Mouse (Mus musculus): ENCODE results near the gene Mrpl43.

Mrpl43 gene

DNA sequence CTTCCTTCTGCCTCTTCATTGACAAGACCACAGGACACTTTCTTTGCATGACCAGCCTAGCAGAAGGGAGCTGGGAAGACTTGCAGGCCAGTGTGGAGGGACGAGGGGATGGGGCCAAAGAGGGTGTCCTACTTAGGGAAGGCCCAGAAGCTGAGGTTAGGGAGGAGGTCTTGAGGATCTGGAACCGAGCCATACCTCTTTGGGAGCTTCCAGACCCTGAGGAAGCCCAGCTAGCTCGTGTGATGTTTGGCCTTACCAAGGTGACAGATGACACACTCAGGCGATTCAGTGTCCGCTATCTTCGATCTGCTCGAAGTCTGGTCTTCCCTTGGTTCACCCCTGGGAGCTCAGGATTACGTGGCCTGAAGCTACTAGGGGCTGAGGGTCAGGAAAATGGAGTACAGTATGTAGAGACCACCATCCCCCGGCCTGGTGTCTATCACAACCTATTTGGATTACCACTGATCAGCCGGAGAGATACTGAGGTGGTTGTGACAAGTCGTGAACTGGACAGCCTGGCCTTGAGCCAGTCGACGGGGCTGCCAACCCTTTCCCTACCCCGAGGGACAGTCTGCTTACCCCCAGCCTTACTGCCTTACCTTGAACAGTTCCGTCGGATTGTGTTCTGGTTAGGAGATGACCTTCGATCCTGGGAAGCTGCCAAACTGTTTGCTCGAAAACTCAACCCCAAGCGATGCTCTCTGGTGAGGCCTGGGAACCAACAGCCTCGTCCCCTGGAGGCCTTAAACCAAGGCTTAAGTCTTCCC is 1.4 kb upstream of the Mrpl43 start:
- DNase-seq (ENCODE audit: low spot score): no peak

DNA sequence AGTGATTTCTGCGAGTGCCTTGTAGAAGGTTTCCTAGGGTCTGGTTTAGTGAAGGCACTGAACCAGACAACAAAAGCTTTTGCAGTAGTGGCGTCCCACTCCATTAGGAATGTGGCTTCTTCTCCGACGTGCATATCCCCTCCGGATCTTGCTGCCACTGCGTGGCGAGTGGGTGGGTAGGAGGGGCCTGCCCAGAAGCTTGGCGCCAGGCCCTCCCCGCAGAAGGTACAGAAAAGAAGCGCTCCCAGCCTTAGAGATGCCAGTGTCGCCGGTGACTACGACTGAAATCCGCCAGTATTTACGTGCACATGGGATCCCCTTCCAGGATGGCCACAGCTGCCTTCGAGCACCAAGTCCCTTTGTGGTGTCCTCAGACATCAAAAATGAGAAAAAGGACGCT is 779 bp upstream of the Mrpl43 start:
- no peak for DNase-seq (ENCODE audit: low spot score)

DNA sequence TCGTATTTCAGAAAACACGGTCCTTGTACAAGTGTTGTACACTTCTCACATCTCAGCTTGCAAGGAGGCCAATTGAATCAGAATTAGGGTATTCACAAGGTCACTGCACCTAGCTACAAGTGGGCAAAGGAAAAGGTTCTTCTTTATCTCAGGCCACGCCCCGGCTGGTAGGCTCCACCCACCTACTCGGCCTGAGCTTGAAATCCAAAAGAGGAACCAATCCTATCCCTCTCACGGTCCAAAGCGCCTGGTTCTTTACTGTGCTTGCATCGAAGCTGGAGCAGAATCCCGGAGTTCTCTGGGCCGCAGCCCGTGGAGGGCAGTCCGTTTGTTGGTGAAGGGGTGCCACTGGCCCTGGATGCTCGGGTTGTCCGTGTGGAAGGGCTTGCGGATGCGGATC is 798 bp downstream of the Mrpl43 start, which contains the start of gene Twnk:
Gene Twnk (plus strand): TSS at position 220 of the 400 bp plus-strand sequence.
- no peak for DNase-seq (ENCODE audit: low spot score)

DNA sequence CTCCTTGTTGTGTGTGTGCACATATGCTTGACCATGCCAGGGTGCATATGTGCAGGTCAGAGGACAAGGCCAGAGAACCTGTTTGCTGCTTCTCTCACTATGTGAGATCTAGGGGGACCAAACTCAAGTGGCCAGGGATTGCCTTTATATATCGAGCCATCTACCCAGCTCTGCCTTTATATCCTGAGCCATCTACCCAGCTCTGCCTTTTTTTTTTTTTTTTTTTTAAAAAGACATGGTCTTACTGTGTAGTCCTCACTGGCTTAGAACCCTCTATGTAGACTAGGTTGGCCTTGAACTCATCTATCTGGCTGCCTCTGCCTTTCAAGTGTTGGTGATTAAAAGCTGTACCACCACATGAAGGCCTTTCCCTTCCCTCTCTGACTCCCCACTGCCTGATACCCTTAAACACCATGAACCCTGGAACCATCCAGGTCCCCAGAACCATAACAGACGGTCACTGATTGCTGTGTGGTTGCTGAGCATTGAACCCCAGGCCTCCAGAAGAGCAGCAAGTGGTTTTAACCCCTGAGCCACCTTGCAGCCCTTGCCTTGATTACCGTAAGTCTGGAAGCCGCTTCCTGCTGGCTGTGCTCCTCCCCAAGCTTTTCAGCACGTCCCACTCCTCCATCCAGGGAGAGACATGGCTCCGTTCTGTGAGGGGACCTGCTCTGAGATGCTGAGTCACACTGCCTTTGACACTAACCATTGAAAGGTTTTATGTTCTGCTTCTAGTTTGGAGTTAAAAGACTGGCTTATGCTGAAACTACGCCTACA is 2.3 kb downstream of the Mrpl43 start:
- DNase-seq (ENCODE audit: low spot score): no peak

DNA sequence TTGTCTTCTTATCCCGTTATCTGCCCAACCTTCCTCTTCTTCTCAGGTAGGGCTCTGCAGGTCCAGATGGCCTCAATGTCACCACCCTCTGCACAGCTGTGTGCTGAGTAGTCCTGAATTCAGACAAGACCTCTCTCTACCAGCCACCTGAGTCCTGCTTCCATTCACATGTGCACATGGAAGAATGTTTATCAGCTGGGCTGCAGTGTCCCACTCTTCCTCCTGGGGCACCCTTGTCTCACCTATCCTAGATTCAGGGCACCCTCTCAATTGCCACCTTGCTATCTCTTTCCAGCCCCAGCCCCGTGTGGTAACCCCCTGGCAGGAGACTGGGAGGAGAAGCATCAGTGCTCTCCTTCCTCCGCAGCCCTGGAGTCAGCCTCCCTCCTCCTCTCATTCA is 3.9 kb downstream of the Mrpl43 start:
- DNase-seq (ENCODE audit: low spot score): no peak

DNA sequence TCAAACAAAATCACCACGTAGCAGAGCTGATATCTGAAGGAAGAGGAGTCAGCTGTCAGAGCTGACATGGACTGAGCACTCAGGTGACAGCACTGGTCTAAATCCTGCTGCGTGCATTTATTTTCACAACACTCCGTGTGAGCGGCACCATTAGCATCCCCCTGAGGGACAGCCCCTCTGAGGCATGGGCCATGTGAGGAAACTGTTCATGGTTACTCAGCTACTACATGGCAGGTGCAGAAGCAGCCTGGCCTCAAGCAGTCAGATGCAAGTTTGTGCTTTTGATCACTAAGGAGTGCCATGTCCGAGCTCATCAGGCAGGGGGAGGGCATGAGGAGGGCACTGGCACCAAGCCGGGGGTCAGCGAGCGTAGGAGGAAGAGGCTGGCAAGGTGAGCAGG is 6.6 kb downstream of the Mrpl43 start:
- no peak for DNase-seq (ENCODE audit: low spot score)

DNA sequence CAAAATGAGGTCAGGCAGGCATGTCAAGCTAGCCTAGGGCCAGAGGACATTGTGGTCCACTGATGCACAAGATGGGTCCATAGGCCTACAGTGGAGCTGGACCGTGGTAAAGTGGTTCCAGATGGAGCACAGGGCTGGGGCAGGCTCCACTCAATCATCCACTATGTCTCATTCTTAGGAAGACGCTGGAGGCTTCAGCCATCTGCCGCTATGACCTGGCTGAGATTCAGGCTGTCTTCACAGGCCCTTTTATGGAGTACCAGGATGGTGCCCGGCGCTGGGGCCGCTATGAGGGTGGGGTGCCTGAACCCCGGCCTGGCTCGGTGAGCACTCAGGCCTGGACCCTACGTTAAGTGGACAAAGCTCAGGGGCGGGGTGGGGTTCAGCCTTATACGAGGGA is 8.5 kb downstream of the Mrpl43 start:
- DNase-seq (ENCODE audit: low spot score): no peak

DNA sequence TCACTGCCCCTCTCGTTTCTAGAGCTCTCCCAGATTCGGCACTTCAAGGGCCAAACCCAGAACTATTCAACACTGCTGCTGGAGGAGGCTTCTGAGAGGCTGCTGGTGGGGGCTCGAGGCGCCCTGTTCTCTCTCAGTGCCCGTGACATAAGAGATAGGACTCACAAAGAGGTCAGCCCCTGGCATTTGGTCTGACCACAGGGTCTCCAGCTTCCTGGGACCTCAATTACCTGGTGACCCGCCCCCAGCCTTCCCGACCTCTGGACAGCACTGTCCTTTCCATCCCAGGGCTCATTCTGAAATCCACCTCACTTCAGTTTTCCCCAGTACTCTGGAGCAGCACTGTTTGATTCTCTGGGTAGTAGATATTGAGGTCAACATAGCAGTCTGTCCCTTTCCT is 13.5 kb downstream of the Mrpl43 start:
- DNase-seq (ENCODE audit: low spot score): no peak

DNA sequence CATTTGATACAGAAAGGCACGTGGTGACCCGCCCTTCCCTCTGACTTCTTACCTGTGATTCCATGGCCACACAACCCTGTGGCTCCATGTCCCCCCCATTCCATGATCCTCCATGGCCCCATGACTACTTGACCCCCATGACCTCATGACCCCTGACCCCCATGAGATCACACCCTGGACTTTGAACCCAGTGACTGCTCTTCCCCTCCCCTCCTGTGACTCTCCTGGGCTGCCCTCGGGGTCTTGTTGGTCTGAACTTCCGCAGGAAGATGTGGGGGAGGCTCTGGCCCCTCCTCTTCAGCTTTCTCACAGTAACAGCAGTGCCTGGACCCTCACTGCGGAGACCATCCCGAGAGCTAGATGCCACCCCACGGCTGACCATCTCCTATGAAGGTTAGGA is 14.0 kb downstream of the Mrpl43 start:
- no peak for DNase-seq (ENCODE audit: low spot score)

DNA sequence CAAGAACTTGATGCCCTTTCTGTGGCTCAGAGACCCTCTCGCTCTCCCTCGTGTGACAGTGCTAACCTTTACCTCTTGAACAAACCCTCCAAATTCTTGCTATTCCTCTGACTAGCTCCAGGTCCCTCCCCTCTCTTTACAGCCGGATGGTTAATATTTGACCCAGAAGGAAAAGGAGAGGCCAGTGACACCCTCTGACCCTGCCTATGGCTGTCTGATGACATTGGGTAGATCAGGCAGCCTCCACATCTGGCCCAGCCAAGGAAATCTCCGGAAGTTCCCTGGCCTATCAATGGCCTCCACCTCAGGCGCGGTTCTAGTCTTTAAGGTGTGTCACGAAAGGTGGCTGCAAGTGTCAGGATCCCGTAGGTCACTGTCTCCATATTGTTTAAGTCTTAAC is 15.2 kb downstream of the Mrpl43 start:
- no peak for DNase-seq (ENCODE audit: low spot score)

DNA sequence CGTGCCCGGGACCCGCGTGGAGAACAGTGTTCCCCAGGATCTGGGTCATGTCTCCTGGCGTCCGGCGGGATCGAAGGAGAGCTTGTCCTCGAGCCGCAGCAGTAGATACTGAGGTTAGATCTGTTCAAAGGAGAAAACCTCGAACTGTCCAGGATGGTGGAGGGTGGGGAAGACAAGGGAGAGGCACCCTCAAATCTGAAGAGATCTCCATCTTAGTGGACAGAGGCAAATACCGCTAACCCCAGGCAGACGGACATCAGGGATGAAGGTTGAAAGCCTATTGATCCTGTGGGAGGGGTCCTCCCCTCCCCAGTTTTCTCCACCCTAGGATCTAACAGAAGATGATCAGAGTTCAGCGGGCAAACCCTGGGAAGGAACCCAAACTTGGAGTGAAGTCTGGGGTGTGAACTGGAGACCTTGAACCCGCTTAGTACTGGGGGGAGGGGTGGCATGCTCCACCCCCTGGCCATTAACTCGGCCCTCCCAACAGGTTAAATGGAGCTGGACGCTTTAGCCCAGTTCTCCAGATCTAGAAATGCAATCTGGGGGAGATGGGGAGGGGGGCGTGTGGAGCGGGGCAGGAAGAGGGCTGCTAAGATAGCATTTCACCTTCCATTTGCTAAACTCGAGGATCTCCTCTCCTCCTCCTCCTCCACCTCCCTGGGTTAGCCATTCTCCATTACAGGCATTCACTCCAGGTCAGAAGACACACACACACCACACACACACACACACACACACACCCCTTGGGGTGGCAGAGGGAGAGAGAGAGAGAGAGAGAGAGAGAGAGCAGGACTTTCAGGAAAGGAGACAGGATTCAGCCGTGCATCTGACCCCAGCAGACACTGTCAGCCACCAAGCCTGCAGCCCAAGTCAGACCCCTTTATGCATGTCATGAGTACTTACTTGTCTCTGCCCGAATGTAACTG is 16.4 kb downstream of the Mrpl43 start:
- DNase-seq (ENCODE audit: low spot score): peak; percentile 6

DNA sequence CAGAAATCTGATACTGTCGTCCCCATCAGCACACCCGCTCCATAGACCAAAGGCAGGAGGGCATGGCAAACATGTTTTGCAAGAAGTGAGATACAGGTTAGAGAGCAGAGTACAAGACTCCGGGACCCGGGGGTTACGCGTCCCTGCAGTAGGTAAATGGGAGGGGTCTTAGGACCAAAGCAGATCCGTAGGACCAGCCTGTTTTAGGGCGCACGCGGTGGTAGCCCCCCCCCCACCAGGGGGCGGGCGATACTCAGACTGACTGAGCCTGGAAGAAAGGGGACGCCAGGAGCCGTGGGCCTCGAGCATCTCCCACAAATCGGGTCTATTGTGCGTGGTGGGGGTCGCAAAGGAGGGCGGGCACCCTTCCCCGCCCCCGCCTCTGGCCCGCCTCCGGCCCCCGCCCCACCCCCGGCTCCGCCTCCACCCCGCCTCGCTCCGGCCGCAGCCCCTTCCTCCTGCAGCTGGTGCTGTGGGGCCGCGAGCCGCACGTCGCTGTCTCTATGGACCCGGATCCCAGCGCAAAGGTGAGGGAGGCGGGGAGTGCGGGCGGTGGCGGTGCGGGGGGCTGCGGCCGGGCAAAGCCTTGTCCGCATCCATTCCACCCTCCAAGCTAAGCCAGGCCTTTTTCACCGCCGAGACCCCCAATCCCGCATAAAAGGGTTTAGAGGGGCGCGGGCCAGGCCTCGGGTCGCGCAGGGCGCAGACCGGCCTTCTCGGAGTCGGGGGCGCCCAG is 17.2 kb downstream of the Mrpl43 start, which contains the start of gene Sema4g:
Gene Sema4g (plus strand): TSS at position 271 of the 736 bp plus-strand sequence.
- DNase-seq (ENCODE audit: low spot score): peak; percentile 75

DNA sequence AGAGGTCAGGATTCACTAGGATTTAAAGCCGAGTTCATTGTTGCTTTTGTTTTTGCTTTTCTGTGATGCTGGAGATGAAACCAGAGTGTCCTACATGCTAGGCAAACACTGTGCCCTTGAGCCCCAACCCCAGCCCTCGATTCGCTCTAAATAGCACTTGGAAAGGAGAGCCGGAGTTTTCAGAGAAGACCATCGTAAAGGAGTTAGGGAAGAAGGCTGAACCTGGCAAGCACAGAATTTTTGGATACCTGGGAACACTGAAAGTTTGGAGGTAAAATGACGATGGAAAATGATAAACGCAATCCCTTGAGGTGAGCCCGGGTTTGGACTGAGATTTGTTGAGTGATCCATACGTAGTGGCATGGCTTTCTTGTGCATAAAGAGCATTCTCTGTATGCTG is 17.9 kb downstream of the Mrpl43 start:
- DNase-seq (ENCODE audit: low spot score): no peak

DNA sequence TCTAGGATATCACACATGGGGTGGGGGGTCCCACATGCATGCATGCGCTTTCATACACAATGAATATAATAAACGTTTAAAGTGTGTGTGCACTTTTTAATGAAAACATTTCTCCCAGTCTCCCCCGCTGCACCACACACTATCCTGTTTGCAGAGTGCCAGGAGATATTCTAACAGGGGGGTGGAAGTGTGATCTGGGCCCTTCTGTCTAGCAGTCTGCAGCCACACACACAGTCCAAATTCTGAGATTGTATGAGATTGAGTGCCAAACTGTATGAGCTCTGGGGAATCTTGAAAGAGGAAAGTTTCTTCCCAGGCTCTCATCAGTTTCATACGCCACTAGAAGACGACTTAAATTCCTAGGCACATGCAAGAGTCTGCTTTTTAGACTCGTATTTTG is 18.4 kb downstream of the Mrpl43 start:
- no peak for DNase-seq (ENCODE audit: low spot score)

DNA sequence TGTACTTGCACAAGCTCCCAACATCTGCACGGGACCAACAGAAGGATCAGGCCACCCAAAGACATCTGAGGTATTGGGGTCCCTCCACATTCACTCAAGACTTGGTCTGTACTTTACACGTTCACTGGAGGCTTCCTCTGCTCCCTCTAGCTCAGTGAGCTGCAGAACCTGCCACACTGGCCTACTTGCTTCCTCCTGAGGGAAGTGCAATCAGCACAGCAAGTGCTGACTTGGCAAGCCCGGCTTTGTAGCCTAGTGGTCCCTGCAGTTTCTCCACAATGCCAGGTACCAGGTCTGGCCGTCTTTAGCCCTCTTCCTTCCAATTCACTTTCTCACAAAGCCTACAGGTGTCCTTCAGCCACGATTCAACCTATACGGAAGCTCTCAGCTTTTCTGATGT is 19.2 kb downstream of the Mrpl43 start:
- DNase-seq (ENCODE audit: low spot score): no peak

DNA sequence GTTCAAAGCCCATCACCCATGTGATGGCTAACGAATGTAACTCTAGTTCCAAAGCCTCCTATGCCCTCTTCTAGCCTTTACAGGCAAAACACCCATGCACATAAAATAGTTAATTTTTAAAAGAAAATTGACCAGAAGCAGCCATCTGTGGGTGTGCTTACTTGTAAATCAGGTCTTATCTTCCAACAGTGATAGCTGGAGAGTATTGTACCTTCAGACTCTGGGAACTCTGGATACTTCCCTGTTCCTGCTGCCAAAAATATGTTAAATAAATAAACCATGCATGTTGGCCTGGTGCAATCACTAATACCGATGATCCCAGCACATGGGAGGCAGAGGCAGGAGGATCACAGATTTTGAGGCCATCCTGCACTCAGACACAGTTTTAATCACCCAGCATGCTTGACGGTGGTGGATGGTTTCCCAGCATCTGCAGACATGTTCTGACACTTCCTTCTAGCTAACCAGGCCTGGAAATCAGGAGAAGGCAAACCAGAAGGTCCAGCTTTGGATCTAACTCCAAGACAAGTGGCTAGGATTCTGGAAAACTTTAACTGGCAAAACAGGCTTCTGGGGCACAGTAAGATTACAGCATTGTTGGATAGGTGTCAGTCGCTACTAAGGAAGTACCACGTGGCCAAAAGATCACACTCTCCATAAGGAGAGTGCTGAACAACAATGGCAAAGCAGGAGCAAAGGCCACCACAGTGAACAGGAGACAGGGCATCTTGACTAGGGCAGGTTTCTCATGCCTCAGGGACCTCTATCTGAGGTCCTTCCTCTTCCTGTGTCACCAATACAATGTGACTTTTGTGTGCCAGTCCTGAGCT is 20.9 kb downstream of the Mrpl43 start:
- no peak for DNase-seq (ENCODE audit: low spot score)

DNA sequence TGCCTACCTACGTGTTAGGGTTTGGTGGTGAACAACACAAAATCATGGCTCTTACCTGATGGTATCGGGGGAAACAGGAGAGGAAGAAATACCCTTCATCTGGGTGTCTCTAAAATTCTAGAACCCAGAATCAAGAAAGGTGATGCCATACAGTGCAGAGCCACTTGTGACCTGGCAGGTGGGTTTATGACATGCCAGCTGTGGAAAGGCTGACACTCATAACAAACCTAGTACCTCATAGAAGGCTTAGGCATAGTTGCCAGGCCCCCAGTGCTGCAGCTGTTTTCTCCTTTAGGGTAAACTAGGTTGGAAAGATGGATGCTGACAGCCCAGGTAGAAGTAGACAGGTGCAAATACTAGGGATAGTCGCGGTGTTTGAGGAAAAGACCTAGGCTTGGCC is 21.8 kb downstream of the Mrpl43 start:
- no peak for DNase-seq (ENCODE audit: low spot score)

DNA sequence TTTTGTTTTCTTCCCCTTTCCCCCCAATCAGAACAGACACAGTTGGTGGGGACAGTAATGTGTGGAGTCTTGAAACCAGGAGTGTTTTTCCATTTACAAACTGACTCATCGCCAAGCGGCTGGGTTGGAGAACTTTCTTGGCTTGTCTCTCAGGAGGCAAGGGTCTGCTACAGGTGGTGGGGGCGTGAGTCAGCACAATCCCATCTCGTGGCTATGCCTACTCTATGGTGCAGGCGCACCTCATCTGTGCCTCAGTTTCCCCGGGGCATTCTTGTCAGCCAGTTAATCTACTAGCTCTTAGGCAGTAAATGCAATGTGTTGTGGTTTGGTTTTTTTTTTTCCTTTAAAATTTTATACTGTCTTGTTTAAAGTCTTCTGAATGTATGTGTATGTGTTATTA is 22.9 kb downstream of the Mrpl43 start:
- DNase-seq (ENCODE audit: low spot score): no peak

DNA sequence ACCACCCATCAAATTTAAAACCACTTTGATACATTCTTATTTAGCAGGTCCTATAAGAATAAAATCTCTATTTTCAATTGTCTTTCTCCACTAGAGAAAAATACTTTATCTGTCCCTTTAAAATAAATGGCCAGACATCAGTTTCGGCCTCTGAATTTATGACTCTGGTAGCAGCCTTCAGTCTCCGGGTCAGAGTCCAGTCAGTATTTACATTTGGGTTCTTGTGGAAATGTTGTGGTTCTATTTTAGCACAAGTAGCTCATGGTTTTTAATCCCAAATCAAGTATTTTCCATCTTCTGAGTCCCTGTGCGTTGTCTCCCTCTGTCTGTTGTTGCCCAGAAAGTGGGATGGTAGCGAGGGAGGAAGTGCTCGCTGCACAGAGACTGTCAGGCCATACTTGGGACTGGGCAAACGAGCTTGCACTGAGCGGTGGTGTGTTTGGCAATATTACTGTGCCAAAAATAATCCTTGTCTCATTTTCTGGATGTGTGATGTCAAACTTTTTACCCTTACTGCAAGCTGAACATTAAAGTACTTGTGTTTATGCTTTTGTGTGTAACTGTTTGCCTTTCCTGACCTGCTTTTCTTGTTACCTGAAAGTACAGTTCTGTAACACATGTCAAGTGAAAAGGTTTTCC is 23.6 kb downstream of the Mrpl43 start:
- no peak for DNase-seq (ENCODE audit: low spot score)

DNA sequence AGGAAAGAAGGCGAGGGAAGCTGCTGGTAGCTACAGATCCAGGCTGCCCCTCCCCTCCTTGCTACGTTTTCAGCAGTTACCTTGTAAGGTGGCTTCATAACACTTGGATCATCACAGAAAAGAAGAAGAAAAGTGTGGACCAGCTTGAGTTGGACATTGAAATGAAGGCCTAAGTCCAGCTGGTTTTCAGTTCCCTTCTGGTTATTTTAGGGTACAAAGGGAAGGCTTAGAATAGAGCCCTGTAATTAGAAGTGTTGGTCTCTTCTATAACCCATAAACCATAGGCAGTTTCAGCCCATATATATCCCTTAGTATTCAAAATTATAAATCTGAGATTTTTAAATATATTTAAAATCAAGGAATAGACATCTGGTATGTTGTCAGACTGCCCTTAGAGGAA is 25.5 kb downstream of the Mrpl43 start:
- DNase-seq (ENCODE audit: low spot score): no peak

All from retina, embryonic 14.5 days (tissue).